Mouse (Mus musculus) small intestine, adult 2 months (tissue): ENCODE measurements around the gene Gab2. TPM values are rescaled to one million over a fixed set of nuclear protein-coding genes. Genes with fewer than 3 reads are reported as not detected.

ENCODE experiments used
- H3K27ac ChIP-seq: fragments of 200-500 bp; 2 replicates; pipeline ENCODE4 v1.5.1; 2012; ENCODE audit warnings: low read depth, low read length, control low read depth, inconsistent platforms; ENCODE audit not compliant: insufficient read depth
- H3K27me3 ChIP-seq: fragments of 200-500 bp; 2 replicates; pipeline ENCODE4 v1.6.1; 2012; ENCODE audit warnings: mild to moderate bottlenecking, moderate library complexity, low read length, inconsistent platforms; ENCODE audit not compliant: control insufficient read depth, insufficient read depth
- H3K36me3 ChIP-seq: fragments of 200-500 bp; 2 replicates; pipeline ENCODE4 v1.6.1; 2012; ENCODE audit warnings: mild to moderate bottlenecking, low read length, control low read depth, inconsistent platforms; ENCODE audit not compliant: control insufficient read depth, insufficient read depth
- H3K4me1 ChIP-seq: fragments of 200-500 bp; 2 replicates; pipeline ENCODE4 v1.6.1; 2012; ENCODE audit warnings: low read length, inconsistent platforms, mixed read lengths; ENCODE audit not compliant: control insufficient read depth, insufficient read depth, insufficient read length
- H3K4me3 ChIP-seq: fragments of 200-500 bp; 2 replicates; pipeline ENCODE4 v1.5.1; 2012; ENCODE audit warnings: low read depth, mild to moderate bottlenecking, control low read depth, inconsistent platforms, low read length, moderate library complexity
- CTCF ChIP-seq: fragments of 200-500 bp; IDR thresholded peaks from 2 replicates; pipeline ENCODE4 v1.5.1; 2012; ENCODE audit warnings: low read depth, mild to moderate bottlenecking, control low read depth, inconsistent platforms, low read length, moderate library complexity, mixed read lengths; ENCODE audit not compliant: insufficient replicate concordance, insufficient read length; ENCODE audit errors: extremely low read depth
- POLR2A ChIP-seq: fragments of 200-500 bp; IDR thresholded peaks from 2 replicates; pipeline ENCODE4 v1.6.1; 2012; ENCODE audit warnings: low read depth, mild to moderate bottlenecking, control low read depth, inconsistent platforms, low read length, moderate library complexity
- WGBS: fragments of 180-500 bp; shearing (Covaris S2); methylation state at CpG from one replicate; pipeline ENCODE4 v1.1.7; 2018; 5-methylcytosine and 5-hydroxymethylcytosine counted together
- polyA plus RNA-seq: library from polyadenylated mRNA; depleted of rRNA; stranded (reverse); fragments of >200 nt; gene quantifications from 2 replicates; pipeline ENCODE4 v1.2.3, GENCODE M21; 2012

Gene Gab2
- polyA plus RNA-seq, 1 experiment: 12.1 TPM

DNA sequence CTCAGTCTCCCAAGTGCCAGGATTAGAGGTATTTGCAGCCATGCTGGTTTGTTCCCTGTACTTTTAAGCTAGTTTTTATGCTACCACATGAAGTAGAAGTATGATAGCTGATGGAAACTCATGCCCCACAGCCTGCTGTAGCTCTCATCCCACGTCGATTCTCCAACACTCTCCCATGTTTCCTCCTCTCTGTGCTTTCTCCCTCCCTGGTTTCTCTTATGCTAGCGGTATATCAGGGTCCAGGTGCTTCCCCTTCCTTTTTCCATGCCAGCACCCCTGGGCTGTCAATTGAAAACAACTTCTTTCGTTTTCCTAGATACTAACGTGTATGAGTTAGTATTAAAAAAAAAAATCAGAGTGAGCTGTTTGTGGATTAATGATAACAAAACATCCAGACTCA lies 9.3 kb upstream of the Gab2 start:
- TF ChIP-seq CTCF (no peak), POLR2A (no peak)
- H3K27me3 ChIP-seq: no peaks in the 10 kb centered on the region
- H3K4me3 ChIP-seq: no peak overlapping the region
- WGBS: 70% methylated on average over 5 of the region's 5 CpGs
- no peak overlapping the region for H3K27ac ChIP-seq
- H3K36me3 ChIP-seq: no peaks in the 10 kb centered on the region
- H3K4me1 ChIP-seq: peaks cover 3% of the 10 kb centered on the region; the same call in 1 of the 2 replicates

DNA sequence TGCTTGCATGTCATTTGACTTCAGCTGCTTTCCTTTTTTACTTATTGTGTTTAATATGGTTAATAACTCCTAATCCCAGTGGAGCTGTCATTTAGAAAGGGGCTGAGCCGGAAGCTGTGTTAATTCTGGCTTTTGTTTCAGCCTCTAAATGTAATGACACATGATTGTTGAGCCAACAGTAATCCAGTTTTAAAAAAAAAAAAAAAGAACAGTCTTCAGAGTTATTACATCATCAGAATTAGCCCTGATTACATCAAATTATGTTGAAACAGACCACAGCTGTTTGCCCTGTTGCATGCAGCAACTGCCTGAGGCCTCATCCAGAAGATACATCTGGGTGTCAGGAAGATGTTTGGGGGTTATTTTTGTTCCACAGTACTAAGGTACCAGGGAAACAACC lies 6.4 kb upstream of the Gab2 start:
- Histone ChIP-seq H3K4me3 (no peak overlapping the region), H3K27ac (no peak overlapping the region), H3K4me1 (peaks cover 3% of the 10 kb centered on the region; the same call in 1 of the 2 replicates), H3K27me3 (no peaks in the 10 kb centered on the region), H3K36me3 (no peaks in the 10 kb centered on the region)
- TF ChIP-seq CTCF (no peak), POLR2A (no peak)
- 67% methylated on average over 1 of the region's 1 CpGs for WGBS

DNA sequence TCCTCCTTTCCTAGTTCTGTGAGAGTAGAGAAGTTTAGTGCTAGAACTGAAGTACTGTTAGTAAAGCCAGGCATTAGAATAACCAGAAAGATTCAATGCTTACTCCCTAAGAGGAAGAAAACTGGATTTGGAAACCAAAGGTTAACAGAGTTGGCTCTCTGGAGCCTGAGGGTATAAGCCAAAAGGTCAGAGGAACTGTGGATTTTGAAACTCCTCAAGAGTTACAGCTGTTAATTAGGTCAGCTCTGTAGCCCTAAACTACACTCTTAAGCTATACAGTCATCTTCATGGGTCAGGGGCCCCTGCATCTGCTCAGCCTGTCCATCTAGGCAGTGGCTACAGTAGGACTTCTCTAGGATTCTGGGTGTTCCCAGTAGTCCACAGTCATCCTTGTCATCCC lies 4.4 kb upstream of the Gab2 start:
- peaks cover 8% of the 10 kb centered on the region for H3K4me1 ChIP-seq
- no peaks in the 10 kb centered on the region for H3K36me3 ChIP-seq
- no peaks in the 10 kb centered on the region for H3K27me3 ChIP-seq
- no peak for TF ChIP-seq CTCF
- TF ChIP-seq POLR2A: no peak
- no peak overlapping the region for H3K27ac ChIP-seq
- H3K4me3 ChIP-seq: no peak overlapping the region

DNA sequence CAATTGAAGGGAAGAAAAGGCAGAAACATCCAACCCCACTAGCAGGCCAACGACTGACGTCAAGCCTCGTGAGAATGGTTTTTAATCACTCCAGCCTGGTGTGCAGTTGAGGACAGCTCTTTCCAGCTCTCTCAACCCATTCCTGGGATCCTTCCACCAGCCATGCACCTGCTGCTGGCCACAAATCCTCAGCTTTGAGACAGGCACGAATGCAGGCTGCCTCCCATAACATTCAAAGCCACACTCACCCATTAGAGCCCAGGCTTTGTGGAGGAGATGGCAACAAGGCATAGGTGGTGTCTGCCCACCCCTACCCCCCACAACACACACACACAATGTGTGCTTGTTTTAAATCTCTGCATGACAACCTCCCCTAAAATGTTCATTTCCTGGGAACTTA lies 2.7 kb upstream of the Gab2 start:
- Histone ChIP-seq H3K4me1 (peaks cover 11% of the 10 kb centered on the region), H3K36me3 (no peaks in the 10 kb centered on the region), H3K4me3 (no peak overlapping the region), H3K27ac (no peak overlapping the region), H3K27me3 (no peaks in the 10 kb centered on the region)
- TF ChIP-seq POLR2A (no peak), CTCF (no peak)
- WGBS: 60% methylated on average over 4 of the region's 4 CpGs

DNA sequence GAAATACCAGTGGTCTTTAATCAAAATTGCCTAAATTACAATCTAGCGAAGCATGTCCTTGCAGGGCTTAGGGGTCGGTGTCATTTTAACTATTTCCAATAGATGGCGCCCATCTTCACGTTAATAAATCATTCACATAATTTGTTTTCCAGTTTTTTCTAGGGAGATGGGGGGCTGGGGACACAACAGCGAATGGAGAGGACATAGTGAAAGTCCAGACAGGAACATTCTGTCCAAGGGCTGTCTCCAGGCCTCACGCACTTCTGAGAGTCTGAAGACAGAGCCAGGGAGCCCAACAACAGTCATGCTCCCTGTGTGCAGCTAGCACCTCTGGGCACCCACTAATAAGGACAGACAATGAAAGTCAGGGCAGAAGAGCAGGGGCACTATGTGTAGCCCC lies 2.2 kb upstream of the Gab2 start:
- H3K4me1 ChIP-seq: peaks cover 11% of the 10 kb centered on the region
- TF ChIP-seq CTCF (peak; percentile 39; the same call in 1 of the 2 replicates), POLR2A (no peak)
- WGBS: 8% methylated on average over 6 of the region's 6 CpGs
- H3K27ac ChIP-seq: no peak overlapping the region
- no peaks in the 10 kb centered on the region for H3K27me3 ChIP-seq
- H3K36me3 ChIP-seq: no peaks in the 10 kb centered on the region
- no peak overlapping the region for H3K4me3 ChIP-seq

DNA sequence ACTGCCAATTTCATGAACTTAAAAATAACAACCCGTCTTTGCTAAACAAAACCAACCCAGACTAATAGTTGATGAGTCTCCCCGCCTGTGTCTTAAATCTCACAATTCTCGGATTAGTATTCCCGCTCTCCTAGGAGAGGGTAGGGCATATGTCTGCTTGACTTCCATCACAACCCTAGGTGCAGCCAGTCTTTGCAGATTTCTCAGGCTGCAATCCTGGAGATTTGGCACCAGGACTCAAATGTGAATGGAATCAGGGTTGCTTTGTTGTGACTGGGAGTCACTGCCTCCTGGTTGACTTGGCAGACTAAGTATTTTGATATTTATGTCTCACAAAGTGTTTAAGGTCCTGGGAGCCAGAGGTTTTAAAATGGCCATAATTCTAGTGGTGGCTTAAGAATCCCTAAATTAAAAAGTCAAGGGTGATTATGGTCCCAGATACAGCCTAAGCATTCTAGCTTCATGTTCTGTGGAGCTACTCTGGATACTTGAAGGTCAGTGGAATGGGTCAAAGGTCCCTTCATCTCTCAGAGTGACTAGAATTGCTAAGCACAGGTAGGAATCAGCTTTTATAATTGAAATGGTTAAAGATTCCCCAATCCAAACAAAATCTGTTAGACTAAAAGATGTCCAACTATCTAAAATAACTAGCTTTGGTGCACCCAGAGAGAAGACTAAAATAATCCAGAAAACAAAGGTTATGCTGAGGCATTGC lies 1.6 kb upstream of the Gab2 start:
- TF ChIP-seq CTCF (no peak), POLR2A (no peak)
- peaks cover 11% of the 10 kb centered on the region for H3K4me1 ChIP-seq
- H3K27ac ChIP-seq: peak overlapping the region; percentile 78
- H3K4me3 ChIP-seq: no peak overlapping the region
- 60% methylated on average over 4 of the region's 4 CpGs for WGBS
- H3K27me3 ChIP-seq: no peaks in the 10 kb centered on the region
- no peaks in the 10 kb centered on the region for H3K36me3 ChIP-seq

DNA sequence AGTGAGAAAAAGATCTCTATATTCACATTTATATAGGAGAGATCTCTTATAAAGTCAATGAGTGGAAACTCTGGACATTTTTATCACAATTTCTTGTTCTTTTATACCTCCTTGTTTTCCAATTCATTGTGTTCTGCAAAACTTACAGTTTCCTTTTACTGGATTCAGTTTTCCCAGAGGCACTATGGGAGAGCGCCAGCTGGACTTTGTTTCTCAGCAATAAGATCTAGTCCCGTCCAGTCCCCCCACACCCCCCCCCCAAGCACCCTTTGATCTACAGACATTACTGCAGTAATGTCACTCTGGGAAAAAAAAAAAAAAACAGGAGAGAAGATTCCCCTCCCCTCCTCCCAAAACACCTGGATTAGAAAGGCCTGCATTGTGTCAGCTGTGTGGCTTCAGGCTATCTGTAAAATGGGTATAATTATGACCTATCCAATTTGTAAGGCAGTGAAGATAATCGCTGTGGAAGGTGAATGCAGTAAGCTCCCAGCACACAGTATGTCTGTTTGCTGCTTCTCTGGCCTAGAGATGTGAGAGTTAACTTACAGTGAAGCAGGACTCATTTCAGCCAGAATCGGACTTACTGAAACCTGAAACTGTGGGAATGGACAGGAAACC lies 655 bp upstream of the Gab2 start:
- TF ChIP-seq POLR2A (no peak), CTCF (no peak)
- H3K27ac ChIP-seq: peak overlapping the region; percentile 86
- WGBS: 12% methylated on average over 4 of the region's 4 CpGs

More for the DNA sequence above, 655 bp upstream of the Gab2 start:
- H3K27me3 ChIP-seq: no peaks in the 10 kb centered on the region
- peaks cover 11% of the 10 kb centered on the region for H3K4me1 ChIP-seq
- H3K4me3 ChIP-seq: peak overlapping the region; percentile 90
- H3K36me3 ChIP-seq: no peaks in the 10 kb centered on the region
